Mouse (Mus musculus) stomach, embryonic 15.5 days (tissue): ENCODE data around the gene Necap1. TPM values are rescaled to one million over a fixed set of nuclear protein-coding genes. Genes with fewer than 3 reads are reported as not detected.

Experiments
- ATAC-seq: fragments of 200-750 bp; cut with Nextera tagmentation; 2 replicates; pipeline ENCODE4 v1.8.0; 2017; ENCODE audit warnings: low read depth, moderate number of reproducible peaks, moderate TSS enrichment; ENCODE audit not compliant: insufficient read depth, low FRiP score
- H3K27ac ChIP-seq: fragments of 300-500 bp; sonication (generic); 2 replicates; pipeline ENCODE4 v1.5.1; 2015; ENCODE audit warnings: mild to moderate bottlenecking, inconsistent platforms
- H3K27me3 ChIP-seq: fragments of 300-500 bp; sonication (generic); replicated peaks from 2 replicates; pipeline ENCODE4 v1.6.1; 2015; ENCODE audit warnings: inconsistent platforms
- H3K36me3 ChIP-seq: fragments of 300-500 bp; sonication (generic); 2 replicates; pipeline ENCODE4 v1.6.1; 2015; ENCODE audit warnings: inconsistent platforms
- H3K4me1 ChIP-seq: fragments of 300-500 bp; sonication (generic); 2 replicates; pipeline ENCODE4 v1.6.1; 2015; ENCODE audit warnings: inconsistent platforms
- H3K4me2 ChIP-seq: fragments of 300-500 bp; sonication (generic); 2 replicates; pipeline ENCODE4 v1.6.1; 2015; ENCODE audit warnings: mild to moderate bottlenecking, inconsistent platforms
- H3K4me3 ChIP-seq: fragments of 300-500 bp; sonication (generic); replicated peaks from 2 replicates; pipeline ENCODE4 v1.5.1; 2015; ENCODE audit warnings: inconsistent platforms
- H3K9ac ChIP-seq: fragments of 300-500 bp; sonication (generic); 2 replicates; pipeline ENCODE4 v1.6.1; 2015; ENCODE audit warnings: inconsistent platforms
- H3K9me3 ChIP-seq: fragments of 300-500 bp; sonication (generic); 2 replicates; pipeline ENCODE4 v1.6.1; 2016; ENCODE audit warnings: inconsistent platforms
- WGBS: fragments of 180-500 bp; shearing (Covaris S2); methylation state at CpG from one replicate; pipeline ENCODE4 v1.1.7; 2015; 5-methylcytosine and 5-hydroxymethylcytosine counted together
- microRNA-seq: library from miRNA; unstranded; fragments of <30 nt; microRNA quantifications from one replicate; pipeline ENCODE4, GENCODE M21; 2016
- polyA plus RNA-seq: library from polyadenylated mRNA; unstranded; fragments of >200 nt; fragmentation: Nextera tagmentation; extraction: Ambion mirVana; gene quantifications from 2 replicates; pipeline ENCODE4 v1.2.1, GENCODE M21; 2015

Gene Necap1
- polyA plus RNA-seq, 1 experiment from 2014 or later, result 54.0 TPM

GRCm38 (mm10) chr6:122892442-122893049 is 18.3 kb downstream of the Necap1 start:
- no peaks in the 10 kb centered on the region for H3K9me3 ChIP-seq
- peaks cover 13% of the 10 kb centered on the region; the same call in 1 of the 2 replicates for H3K36me3 ChIP-seq
- H3K4me3 ChIP-seq, result no peak overlapping the region
- ATAC-seq, result no peak
- H3K4me2 ChIP-seq, result no peak overlapping the region
- 8% methylated on average over 2 of the region's 2 CpGs for WGBS
- H3K9ac ChIP-seq, result no peak overlapping the region
- no peaks in the 10 kb centered on the region for H3K4me1 ChIP-seq
- H3K27me3 ChIP-seq, result no peaks in the 10 kb centered on the region
- H3K27ac ChIP-seq, result no peak overlapping the region

DNA sequence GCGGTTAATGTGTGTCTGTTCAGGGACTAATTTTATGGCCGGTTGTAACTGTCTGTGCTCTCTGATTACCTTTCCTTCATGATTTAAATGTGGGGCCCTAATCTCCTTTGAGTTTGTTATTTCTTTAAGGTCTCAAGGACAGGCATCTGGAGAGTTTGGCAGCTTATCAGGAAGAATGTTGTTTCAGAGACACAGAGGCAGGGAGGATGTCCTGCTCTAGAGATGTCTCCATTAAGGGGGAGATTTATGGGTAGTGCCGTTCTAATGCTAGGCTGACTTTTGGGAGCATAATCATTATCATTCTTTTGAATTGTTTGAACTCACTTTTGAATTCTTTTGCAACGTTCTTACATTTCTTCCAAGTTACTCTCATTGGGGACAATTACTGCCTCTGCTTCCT is 45.6 kb downstream of the Necap1 start:
- Histone ChIP-seq H3K27me3 (no peaks in the 10 kb centered on the region), H3K4me2 (no peak overlapping the region), H3K27ac (no peak overlapping the region), H3K36me3 (no peaks in the 10 kb centered on the region), H3K4me3 (no peak overlapping the region), H3K4me1 (no peaks in the 10 kb centered on the region), H3K9me3 (no peaks in the 10 kb centered on the region), H3K9ac (no peak overlapping the region)
- WGBS, result 46% methylated on average over 4 of the region's 4 CpGs
- no peak for ATAC-seq

DNA sequence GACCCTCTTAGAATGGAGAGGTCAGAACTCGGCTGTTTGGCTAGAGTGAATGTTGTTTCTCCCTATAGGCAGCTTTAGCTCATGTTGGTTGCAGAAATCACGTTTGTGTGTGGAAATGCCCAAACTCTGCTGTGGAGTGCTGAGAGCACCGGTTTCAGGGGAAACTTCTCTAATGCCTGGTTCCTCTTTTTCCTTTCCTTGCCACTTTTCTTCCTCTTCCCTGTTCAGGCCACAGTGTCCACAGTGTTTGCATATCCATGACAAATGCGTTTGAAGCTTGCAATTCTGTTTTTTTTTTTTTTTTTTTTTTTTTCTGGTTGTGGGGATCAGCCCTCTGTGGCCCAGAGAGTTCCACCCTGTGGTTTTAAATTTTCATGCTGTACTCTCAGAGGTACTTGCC is 47.2 kb downstream of the Necap1 start, which contains the start of gene Clec4a1:
TSS of gene Clec4a1 (plus strand) at position 398 of the 400 bp plus-strand sequence.
- Histone ChIP-seq H3K9ac (no peak within 1 kb of the TSS), H3K27me3 (no peaks in the 10 kb centered on the region), H3K4me3 (no peak within 1 kb of the TSS), H3K4me1 (no peaks in the 10 kb centered on the region), H3K36me3 (no peaks in the 10 kb centered on the region), H3K9me3 (no peaks in the 10 kb centered on the region), H3K27ac (0 out of 2 replicates have a peak within 1 kb of the TSS, but pooled peaks have one; percentile 8), H3K4me2 (no peak within 1 kb of the TSS)
- 37% methylated on average over 4 of the region's 4 CpGs for WGBS
- ATAC-seq, result no peak

GRCm38 (mm10) chr6:122934845-122935244 is 60.6 kb downstream of the Necap1 start:
- no peak for ATAC-seq

More at GRCm38 (mm10) chr6:122934845-122935244, 60.6 kb downstream of the Necap1 start:
- Histone ChIP-seq H3K4me1 (no peaks in the 10 kb centered on the region), H3K9me3 (no peaks in the 10 kb centered on the region), H3K27ac (no peak overlapping the region), H3K4me2 (no peak overlapping the region), H3K9ac (no peak overlapping the region), H3K4me3 (no peak overlapping the region), H3K27me3 (no peaks in the 10 kb centered on the region), H3K36me3 (no peaks in the 10 kb centered on the region)
- 80% methylated on average over 3 of the region's 3 CpGs for WGBS

Small RNA genes within 50 kb of the gene (microRNA-seq; reads per million reads assigned to microRNA genes)
- gene Mir7231, result not detected

Other genes starting within 250 kb of the Necap1 start
- not detected in 2 replicates for gene Dppa3, start 248.1 kb upstream of the Necap1 start, polyA plus RNA-seq
- 0.08 and 0.46 TPM in 2 replicates for gene Nanog, start 167.0 kb upstream of the Necap1 start, polyA plus RNA-seq
- gene Slc2a3, start 72.8 kb upstream of the Necap1 start, polyA plus RNA-seq, result 11.0 and 11.9 TPM in 2 replicates
- 5.2 and 5.8 TPM in 2 replicates for gene Foxj2, start 54.6 kb upstream of the Necap1 start, polyA plus RNA-seq
- 2.6 and 3.3 TPM in 2 replicates for gene C3ar1, start 18.3 kb upstream of the Necap1 start, polyA plus RNA-seq
- 4.8 and 7.6 TPM in 2 replicates for gene Clec4a1, start 47.4 kb downstream of the Necap1 start, polyA plus RNA-seq
- 6.8 and 7.2 TPM in 2 replicates for gene Clec4a3, start 78.0 kb downstream of the Necap1 start, polyA plus RNA-seq
- not detected in 2 replicates for gene Clec4a4, start 115.9 kb downstream of the Necap1 start, polyA plus RNA-seq
- gene Clec4b1, start 175.5 kb downstream of the Necap1 start, polyA plus RNA-seq, result not detected in 2 replicates
- gene Clec4a2, start 232.0 kb downstream of the Necap1 start, polyA plus RNA-seq, result 6.2 and 6.4 TPM in 2 replicates